Mouse (Mus musculus) limb, embryonic 14.5 days (tissue): ENCODE measurements around the gene Fam216a. TPM values are rescaled to one million over a fixed set of nuclear protein-coding genes. Genes with fewer than 3 reads are reported as not detected.

Source experiments
- ATAC-seq: fragments of 200-750 bp; cut with Nextera tagmentation; 2 replicates; pipeline ENCODE4 v1.8.0; 2017; ENCODE audit warnings: low read depth, moderate number of reproducible peaks, moderate TSS enrichment; ENCODE audit not compliant: low FRiP score
- DNase-seq: peaks from one replicate; pipeline ENCODE4 v3.0.0-alpha.2; 2015; ENCODE audit warnings: low spot score
- H3K27ac ChIP-seq: fragments of 300-500 bp; sonication (generic); replicated peaks from 2 replicates; pipeline ENCODE4 v1.5.1; 2014; ENCODE audit warnings: low read depth, mild to moderate bottlenecking, low read length, moderate library complexity, mixed read lengths
- H3K27me3 ChIP-seq: fragments of 300-500 bp; sonication (generic); 2 replicates; pipeline ENCODE4 v1.6.1; 2014; ENCODE audit warnings: low read length, mixed read lengths; ENCODE audit not compliant: control insufficient read depth, insufficient read depth
- H3K36me3 ChIP-seq: fragments of 300-500 bp; sonication (generic); 2 replicates; pipeline ENCODE4 v1.6.1; 2014; ENCODE audit warnings: mild to moderate bottlenecking, low read length, moderate library complexity, mixed read lengths; ENCODE audit not compliant: control insufficient read depth, insufficient read depth
- H3K4me1 ChIP-seq: fragments of 300-500 bp; sonication (generic); 2 replicates; pipeline ENCODE4 v1.6.1; 2014; ENCODE audit warnings: antibody characterized with exemption, low read length, mixed read lengths; ENCODE audit not compliant: control insufficient read depth, insufficient read depth
- H3K4me2 ChIP-seq: fragments of 300-500 bp; sonication (generic); replicated peaks from 2 replicates; pipeline ENCODE4 v1.6.1; 2014; ENCODE audit warnings: low read depth, mild to moderate bottlenecking, low read length, moderate library complexity; ENCODE audit not compliant: severe bottlenecking
- H3K4me3 ChIP-seq: fragments of 300-500 bp; sonication (generic); replicated peaks from 2 replicates; pipeline ENCODE4 v1.5.1; 2014; ENCODE audit warnings: low read length
- H3K9ac ChIP-seq: fragments of 300-500 bp; sonication (generic); 2 replicates; pipeline ENCODE4 v1.6.1; 2014; ENCODE audit warnings: mild to moderate bottlenecking, low read depth, low read length, moderate library complexity; ENCODE audit not compliant: severe bottlenecking
- H3K9me3 ChIP-seq: fragments of 300-500 bp; sonication (generic); 2 replicates; pipeline ENCODE4 v1.6.1; 2016; ENCODE audit warnings: low read length; ENCODE audit not compliant: control insufficient read depth
- POLR2A ChIP-seq: fragments of 200-500 bp; IDR thresholded peaks from 2 replicates; pipeline ENCODE4 v1.8.0; 2012; ENCODE audit warnings: inconsistent platforms, mild to moderate bottlenecking, moderate library complexity, borderline replicate concordance; ENCODE audit not compliant: insufficient read depth, insufficient read length; ENCODE audit errors: extremely low read depth
- WGBS: fragments of 180-500 bp; shearing (Covaris S2); extraction: QIAGEN DNeasy Blood & Tissue Kit; methylation state at CpG from one replicate; pipeline ENCODE4 v1.1.7; 2014; 5-methylcytosine and 5-hydroxymethylcytosine counted together
- polyA plus RNA-seq, 2 experiments: library from polyadenylated mRNA; depleted of rRNA in 1 of 2; stranded (reverse) in 1 of 2; unstranded in 1 of 2; fragments of >200 nt; fragmentation: Nextera tagmentation in 1 of 2; extraction: Ambion mirVana in 1 of 2; gene quantifications; 2 replicates each; pipeline versions ENCODE4 v1.2.1 to v1.2.3; 2012 to 2014

Fam216a gene
- polyA plus RNA-seq, 2 experiments = 78.1 to 79.1 TPM

DNA sequence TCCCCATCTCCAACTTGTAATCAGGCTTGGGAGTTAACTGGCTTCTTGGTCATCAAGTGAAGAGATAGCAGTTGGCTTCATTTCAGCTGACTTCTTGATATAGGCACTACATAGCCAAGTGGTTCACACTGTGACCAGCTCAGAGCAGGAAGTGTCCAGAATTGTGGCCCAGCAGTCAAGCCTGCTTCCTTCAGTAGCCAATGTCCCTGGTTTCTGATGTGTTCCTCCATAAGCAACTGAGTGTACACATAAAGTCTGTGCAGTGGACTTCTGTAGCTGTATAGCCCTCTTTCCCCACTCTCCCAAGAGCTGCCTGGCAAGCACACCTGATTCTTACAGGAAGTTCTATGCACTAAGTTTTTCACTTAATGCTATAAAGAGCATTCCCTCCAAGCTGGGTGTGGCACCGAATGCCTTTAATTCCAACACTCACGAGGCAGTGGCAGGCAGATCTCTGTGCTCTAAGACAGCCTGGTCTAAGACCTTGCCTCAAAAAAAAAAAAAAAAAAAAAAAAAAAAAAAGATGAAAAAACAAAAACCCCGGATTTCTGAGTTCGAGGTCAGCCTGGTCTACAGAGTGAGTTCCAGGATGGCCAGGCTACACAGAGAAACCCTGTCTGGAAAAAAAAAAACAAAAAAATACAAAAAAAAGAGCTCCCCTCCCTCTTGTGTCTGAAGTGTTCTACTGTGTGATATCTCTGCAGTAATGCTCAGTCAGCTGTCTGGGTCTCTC, 5.1 kb upstream of the Fam216a start:
- no peak for TF ChIP-seq POLR2A
- no peak overlapping the region for H3K27ac ChIP-seq
- H3K4me1 ChIP-seq = peaks cover 8% of the 10 kb centered on the region; the same call in 1 of the 2 replicates
- no peaks in the 10 kb centered on the region for H3K27me3 ChIP-seq
- H3K4me2 ChIP-seq = no peak overlapping the region
- 91% methylated on average over 4 of the region's 4 CpGs for WGBS
- H3K4me3 ChIP-seq = no peak overlapping the region
- ATAC-seq (no peak), DNase-seq (no peak)
- peaks cover 52% of the 10 kb centered on the region for H3K36me3 ChIP-seq
- H3K9ac ChIP-seq = no peak overlapping the region
- H3K9me3 ChIP-seq = no peaks in the 10 kb centered on the region

DNA sequence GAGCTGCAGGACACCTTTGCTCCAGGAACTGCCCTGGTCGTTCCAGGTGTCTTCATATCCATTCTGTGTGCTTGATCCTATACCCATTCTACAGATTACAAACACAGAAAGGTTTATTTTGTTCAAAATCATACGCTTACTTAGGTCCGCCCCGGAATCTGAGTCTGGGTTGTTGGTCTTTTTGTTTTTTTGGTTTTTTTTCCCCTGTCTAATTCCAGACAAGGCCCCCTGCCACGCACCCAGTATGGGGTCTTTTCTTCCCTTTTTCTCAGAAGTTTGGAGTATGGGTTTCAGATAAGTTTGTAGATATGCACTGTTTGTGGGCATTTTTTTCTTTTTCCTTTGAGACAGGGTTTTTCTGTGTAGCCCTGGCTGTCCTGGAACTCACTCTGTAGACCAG, 714 bp upstream of the Fam216a start:
- Histone ChIP-seq H3K9me3 (no peaks in the 10 kb centered on the region), H3K27me3 (no peaks in the 10 kb centered on the region), H3K36me3 (peaks cover 29% of the 10 kb centered on the region), H3K27ac (peak overlapping the region; percentile 77), H3K4me3 (peak overlapping the region; percentile 86), H3K4me1 (peaks cover 8% of the 10 kb centered on the region; the same call in 1 of the 2 replicates), H3K4me2 (peak overlapping the region; percentile 63), H3K9ac (peak overlapping the region; percentile 76)
- ATAC-seq (no peak), DNase-seq (no peak)
- 8% methylated on average over 5 of the region's 5 CpGs for WGBS
- no peak for TF ChIP-seq POLR2A

DNA sequence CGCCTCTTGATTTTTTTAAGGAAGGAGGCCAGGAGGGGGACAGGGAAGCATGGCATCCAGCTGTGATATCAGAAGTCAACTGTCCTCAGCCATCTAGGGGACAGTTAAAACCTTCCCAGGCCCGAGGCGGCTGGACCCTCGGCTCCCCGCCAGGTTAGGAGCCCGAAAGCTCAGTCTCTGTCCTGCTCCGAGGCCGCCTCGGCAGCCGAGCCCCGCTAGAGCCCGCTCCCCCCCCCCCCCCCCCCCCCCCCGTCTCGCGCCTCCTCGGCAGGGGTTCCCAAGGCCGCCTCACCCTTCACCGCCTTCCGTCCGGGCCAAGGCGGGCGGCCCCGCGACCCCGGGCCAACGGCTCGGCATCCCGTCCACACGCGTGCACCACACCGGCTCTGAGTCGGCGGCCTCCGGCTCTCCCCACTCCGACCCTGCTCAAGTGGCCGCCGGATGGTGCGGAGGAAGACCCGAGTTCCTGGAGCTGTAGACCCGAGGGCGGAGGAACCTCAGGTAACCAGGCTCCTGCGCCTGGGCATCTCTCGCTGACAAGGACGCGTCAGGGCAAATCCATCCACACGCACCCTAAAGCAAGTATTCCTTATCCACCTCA, 473 bp downstream of the Fam216a start, which contains the start of gene Gpn3:
Gene Gpn3 (plus strand): TSS at position 286 of the 601 bp plus-strand sequence.
- peak within 1 kb of the TSS; percentile 63 for H3K4me2 ChIP-seq
- DNase-seq (no peak), ATAC-seq (peak; percentile 82)
- TF ChIP-seq POLR2A = no peak
- 0% methylated on average over 22 of the region's 46 CpGs for WGBS
- H3K9ac ChIP-seq = peak within 1 kb of the TSS; percentile 76
- peak within 1 kb of the TSS; percentile 92 for H3K27ac ChIP-seq
- H3K4me3 ChIP-seq = peak within 1 kb of the TSS; percentile 86
- peaks cover 40% of the 10 kb centered on the region for H3K36me3 ChIP-seq
- no peaks in the 10 kb centered on the region for H3K27me3 ChIP-seq
- H3K4me1 ChIP-seq = peaks cover 8% of the 10 kb centered on the region; the same call in 1 of the 2 replicates
- no peaks in the 10 kb centered on the region for H3K9me3 ChIP-seq

DNA sequence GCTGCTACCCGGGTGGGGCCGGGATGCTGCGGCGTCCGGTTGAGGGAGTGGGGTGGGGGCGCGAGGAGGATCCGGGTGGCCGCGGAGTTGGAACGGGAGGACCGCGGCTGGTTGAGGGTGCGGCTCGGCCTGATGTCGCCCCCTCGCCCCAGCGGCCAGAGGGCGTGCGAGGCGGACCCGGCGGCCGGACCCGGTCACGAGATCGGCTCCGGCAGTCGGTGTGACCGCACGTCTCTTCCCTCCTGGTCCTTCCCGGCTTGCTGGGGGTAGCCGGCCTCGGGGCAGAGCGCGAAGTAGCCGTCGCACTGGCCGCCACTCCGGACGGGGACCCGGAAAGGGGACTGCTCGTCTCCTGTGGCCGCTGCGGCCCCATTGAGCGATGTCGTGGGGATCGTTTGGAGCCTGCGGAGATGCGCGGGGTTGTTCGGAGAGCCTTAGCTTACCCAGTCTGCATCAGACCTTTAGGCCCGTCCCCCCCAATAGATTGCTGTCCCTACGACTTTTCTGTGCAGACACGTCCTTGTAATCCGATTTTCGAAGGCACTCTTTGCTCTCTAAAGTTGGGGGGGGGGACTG, 17.6 kb downstream of the Fam216a start:
- Histone ChIP-seq H3K27me3 (no peaks in the 10 kb centered on the region), H3K27ac (0 out of 2 replicates have a peak overlapping the region, but pooled peaks have one; percentile 43), H3K4me3 (peak overlapping the region; percentile 94), H3K4me1 (peaks cover 6% of the 10 kb centered on the region; the same call in 1 of the 2 replicates), H3K9ac (peak overlapping the region; percentile 91), H3K9me3 (no peaks in the 10 kb centered on the region), H3K36me3 (peaks cover 4% of the 10 kb centered on the region; the same call in 1 of the 2 replicates), H3K4me2 (peak overlapping the region; percentile 79)
- DNase-seq = no peak
- under 1% methylated on average over 33 of the region's 57 CpGs for WGBS
- TF ChIP-seq POLR2A = no peak
- ATAC-seq = peak; percentile 61

DNA sequence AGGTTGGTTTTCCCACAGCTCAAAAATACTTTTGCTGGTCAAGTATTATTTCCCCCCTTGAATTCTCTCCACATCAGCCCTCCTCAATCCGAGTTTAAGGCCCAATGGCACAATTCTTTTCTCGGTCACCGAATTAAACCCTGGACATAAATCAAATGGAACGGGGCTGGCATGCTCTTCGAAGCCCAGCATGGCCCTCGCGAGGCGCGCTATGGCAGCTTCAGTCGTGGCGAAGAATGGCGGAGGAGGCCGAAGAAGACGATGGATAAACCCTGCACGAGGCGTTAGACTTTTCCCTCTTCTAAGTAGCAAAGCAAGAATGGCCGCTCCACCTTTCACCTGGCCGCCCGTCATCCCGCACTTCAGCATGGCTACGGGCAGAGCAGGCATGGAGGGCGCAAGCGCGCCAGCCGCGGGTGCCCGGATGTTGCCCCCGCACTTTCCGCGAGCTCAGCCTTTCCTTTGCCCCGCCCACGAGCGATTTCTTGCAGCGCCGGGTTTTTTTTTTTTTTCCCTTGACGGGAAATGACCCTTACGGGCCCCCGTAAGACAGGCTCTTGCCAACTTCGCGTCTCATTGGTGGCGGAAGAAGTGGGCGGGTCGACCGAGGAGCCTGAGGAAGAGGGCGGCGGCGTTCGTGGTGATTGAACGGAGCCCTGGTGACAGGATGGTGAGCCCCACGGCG, 18.2 kb downstream of the Fam216a start, which contains the start of the genes Rad9b and Vps29:
Gene Rad9b (minus strand): TSS at position 427 of the 685 bp plus-strand sequence.
Gene Vps29 (plus strand): TSS at position 563 of the 685 bp plus-strand sequence.
- Histone ChIP-seq H3K27me3 (no peaks in the 10 kb centered on the region), H3K4me1 (peaks cover 6% of the 10 kb centered on the region; the same call in 1 of the 2 replicates), H3K27ac (peak within 1 kb of the TSS; percentile 43; the same call in 1 of the 2 replicates), H3K9me3 (no peaks in the 10 kb centered on the region), H3K4me2 (peak within 1 kb of the TSS; percentile 79), H3K4me3 (peak within 1 kb of the TSS; percentile 94), H3K36me3 (0 out of 2 replicates have a peak, but pooled peaks cover 1% of the 10 kb centered on the region), H3K9ac (peak within 1 kb of the TSS; percentile 91)
- ATAC-seq = peak; percentile 93
- WGBS = 1% methylated on average over 47 of the region's 51 CpGs
- peak; percentile 97 for DNase-seq
- TF ChIP-seq POLR2A = peak; percentile 78; the same call in 1 of the 2 replicates
